Mouse (Mus musculus) ovary, postnatal 14 days (tissue): ENCODE results near the gene Scg2.

Source experiments
- DNase-seq: peaks from one replicate; pipeline ENCODE4 v3.0.0; 2022; ENCODE audit warnings: low spot score

Gene Scg2

GRCm38 (mm10) chr1:79439609-79440308, at the start of gene Scg2:
Gene Scg2, minus strand, starts transcription at chr1:79440120.
- peak; percentile 78 for DNase-seq

- DNase-seq = no peak
Observed at GRCm38 (mm10) chr1:79485546-79485945, 45.6 kb upstream of the Scg2 start.

GRCm38 (mm10) chr1:79470856-79471255, 30.9 kb upstream of the Scg2 start:
- no peak for DNase-seq

- DNase-seq = no peak
Observed at GRCm38 (mm10) chr1:79469871-79470270, 30.0 kb upstream of the Scg2 start.

GRCm38 (mm10) chr1:79466585-79466984, 26.7 kb upstream of the Scg2 start:
- DNase-seq = no peak

- no peak for DNase-seq
Observed at GRCm38 (mm10) chr1:79458558-79458957, 18.6 kb upstream of the Scg2 start.

- no peak for DNase-seq
Observed at GRCm38 (mm10) chr1:79454164-79454563, 14.2 kb upstream of the Scg2 start.

- no peak for DNase-seq
Observed at GRCm38 (mm10) chr1:79452339-79452738, 12.4 kb upstream of the Scg2 start.

- DNase-seq = no peak
Observed at GRCm38 (mm10) chr1:79450343-79451021, 10.6 kb upstream of the Scg2 start.

- no peak for DNase-seq
Observed at GRCm38 (mm10) chr1:79449943-79450342, 10.0 kb upstream of the Scg2 start.

GRCm38 (mm10) chr1:79445586-79445985, 5.7 kb upstream of the Scg2 start:
- no peak for DNase-seq

- DNase-seq = no peak
Observed at GRCm38 (mm10) chr1:79437755-79438154, 2.2 kb downstream of the Scg2 start.

- no peak for DNase-seq
Observed at GRCm38 (mm10) chr1:79436671-79437070, 3.2 kb downstream of the Scg2 start.

GRCm38 (mm10) chr1:79429058-79429457, 10.9 kb downstream of the Scg2 start:
- DNase-seq = no peak

GRCm38 (mm10) chr1:79415496-79415895, 24.4 kb downstream of the Scg2 start:
- no peak for DNase-seq

GRCm38 (mm10) chr1:79406337-79406942, 33.5 kb downstream of the Scg2 start:
- DNase-seq = no peak

- no peak for DNase-seq
Observed at GRCm38 (mm10) chr1:79401090-79402012, 38.6 kb downstream of the Scg2 start.

- no peak for DNase-seq
Observed at GRCm38 (mm10) chr1:79400284-79400683, 39.6 kb downstream of the Scg2 start.
